Mouse (Mus musculus) kidney, embryonic 14.5 days (tissue): ENCODE results near the gene Sema7a. TPM values are rescaled to one million over a fixed set of nuclear protein-coding genes. Genes with fewer than 3 reads are reported as not detected.

ENCODE experiments used
- ATAC-seq: fragments of 200-750 bp; cut with Nextera tagmentation; 2 replicates; pipeline ENCODE4 v1.8.0; 2017; ENCODE audit warnings: moderate number of reproducible peaks, mild to moderate bottlenecking, moderate TSS enrichment, moderate library complexity; ENCODE audit not compliant: low FRiP score, low TSS enrichment
- H3K27ac ChIP-seq: fragments of 300-500 bp; sonication (generic); 2 replicates; pipeline ENCODE4 v1.5.1; 2014; ENCODE audit warnings: low read depth, mild to moderate bottlenecking, low read length, moderate library complexity, mixed read lengths
- H3K27me3 ChIP-seq: fragments of 300-500 bp; sonication (generic); 2 replicates; pipeline ENCODE4 v1.6.1; 2014; ENCODE audit warnings: mild to moderate bottlenecking, low read length; ENCODE audit not compliant: control insufficient read depth, insufficient read depth
- H3K36me3 ChIP-seq: fragments of 300-500 bp; sonication (generic); 2 replicates; pipeline ENCODE4 v1.6.1; 2014; ENCODE audit warnings: low read length, mixed read lengths; ENCODE audit not compliant: control insufficient read depth, insufficient read depth
- H3K4me1 ChIP-seq: fragments of 300-500 bp; sonication (generic); 2 replicates; pipeline ENCODE4 v1.6.1; 2014; ENCODE audit warnings: low read length, mixed read lengths; ENCODE audit not compliant: control insufficient read depth, insufficient read depth
- H3K4me2 ChIP-seq: fragments of 300-500 bp; sonication (generic); replicated peaks from 2 replicates; pipeline ENCODE4 v1.6.1; 2014; ENCODE audit warnings: low read depth, mild to moderate bottlenecking, low read length
- H3K4me3 ChIP-seq: fragments of 300-500 bp; sonication (generic); 2 replicates; pipeline ENCODE4 v1.5.1; 2014; ENCODE audit warnings: mild to moderate bottlenecking, low read length
- H3K9ac ChIP-seq: fragments of 300-500 bp; sonication (generic); 2 replicates; pipeline ENCODE4 v1.6.1; 2014; ENCODE audit warnings: low read depth, mild to moderate bottlenecking, low read length, moderate library complexity
- H3K9me3 ChIP-seq: fragments of 300-500 bp; sonication (generic); 2 replicates; pipeline ENCODE4 v1.6.1; 2016; ENCODE audit warnings: low read length; ENCODE audit not compliant: control insufficient read depth
- WGBS: fragments of 180-500 bp; shearing (Covaris S2); extraction: QIAGEN DNeasy Blood & Tissue Kit; methylation state at CpG from one replicate; pipeline ENCODE4 v1.1.7; 2014; 5-methylcytosine and 5-hydroxymethylcytosine counted together
- polyA plus RNA-seq: library from polyadenylated mRNA; unstranded; fragments of >200 nt; fragmentation: Nextera tagmentation; extraction: Ambion mirVana; gene quantifications from 2 replicates; pipeline ENCODE4 v1.2.1, GENCODE M21; 2014

Sema7a gene
- polyA plus RNA-seq, 1 experiment from 2014 or later = 0.93 TPM

GRCm38 (mm10) chr9:57910254-57911160 lies 29.4 kb upstream of the Sema7a start, which contains the start of gene Ubl7:
Gene Ubl7 (plus strand): TSS chr9:57910979.
- peak within 1 kb of the TSS; percentile 81 for H3K4me2 ChIP-seq
- peaks cover 5% of the 10 kb centered on the region; the same call in 1 of the 2 replicates for H3K36me3 ChIP-seq
- peak within 1 kb of the TSS; percentile 84 for H3K27ac ChIP-seq
- H3K9me3 ChIP-seq = no peaks in the 10 kb centered on the region
- peak within 1 kb of the TSS; percentile 73 for H3K9ac ChIP-seq
- no peaks in the 10 kb centered on the region for H3K27me3 ChIP-seq
- peak; percentile 97 for ATAC-seq
- no peaks in the 10 kb centered on the region; the same call in 1 of the 2 replicates for H3K4me1 ChIP-seq
- H3K4me3 ChIP-seq = peak within 1 kb of the TSS; percentile 72
- under 1% methylated on average over 47 of the region's 47 CpGs for WGBS

GRCm38 (mm10) chr9:57912571-57912970 lies 27.3 kb upstream of the Sema7a start:
- Histone ChIP-seq H3K27ac (no peak overlapping the region), H3K36me3 (peaks cover 12% of the 10 kb centered on the region; the same call in 1 of the 2 replicates), H3K9me3 (no peaks in the 10 kb centered on the region), H3K4me2 (no peak overlapping the region), H3K9ac (no peak overlapping the region), H3K27me3 (no peaks in the 10 kb centered on the region), H3K4me3 (no peak overlapping the region), H3K4me1 (no peaks in the 10 kb centered on the region; the same call in 1 of the 2 replicates)
- WGBS = 92% methylated on average over 5 of the region's 5 CpGs
- no peak for ATAC-seq

- H3K4me2 ChIP-seq = no peak overlapping the region
- no peaks in the 10 kb centered on the region for H3K4me1 ChIP-seq
- WGBS = 91% methylated on average over 9 of the region's 9 CpGs
- no peak overlapping the region for H3K4me3 ChIP-seq
- H3K9me3 ChIP-seq = no peaks in the 10 kb centered on the region
- H3K27me3 ChIP-seq = no peaks in the 10 kb centered on the region
- ATAC-seq = no peak
- no peak overlapping the region for H3K9ac ChIP-seq
- H3K27ac ChIP-seq = no peak overlapping the region
- H3K36me3 ChIP-seq = peaks cover 74% of the 10 kb centered on the region
Measured at GRCm38 (mm10) chr9:57921491-57922060, 18.3 kb upstream of the Sema7a start.

- Histone ChIP-seq H3K4me2 (no peak overlapping the region), H3K36me3 (peaks cover 76% of the 10 kb centered on the region), H3K9me3 (no peaks in the 10 kb centered on the region), H3K4me3 (no peak overlapping the region), H3K9ac (no peak overlapping the region), H3K4me1 (no peaks in the 10 kb centered on the region), H3K27me3 (no peaks in the 10 kb centered on the region), H3K27ac (no peak overlapping the region)
- 94% methylated on average over 5 of the region's 5 CpGs for WGBS
- ATAC-seq = no peak
Measured at GRCm38 (mm10) chr9:57922381-57922780, 17.5 kb upstream of the Sema7a start.

- H3K27ac ChIP-seq = no peak overlapping the region
- no peaks in the 10 kb centered on the region for H3K9me3 ChIP-seq
- no peak for ATAC-seq
- H3K4me2 ChIP-seq = no peak overlapping the region
- H3K4me1 ChIP-seq = no peaks in the 10 kb centered on the region
- H3K4me3 ChIP-seq = no peak overlapping the region
- H3K27me3 ChIP-seq = no peaks in the 10 kb centered on the region
- no peak overlapping the region for H3K9ac ChIP-seq
- H3K36me3 ChIP-seq = peaks cover 77% of the 10 kb centered on the region
- WGBS = 91% methylated on average over 3 of the region's 3 CpGs
Measured at GRCm38 (mm10) chr9:57923046-57923445, 16.9 kb upstream of the Sema7a start.

- ATAC-seq = no peak
- H3K27ac ChIP-seq = no peak overlapping the region
- 83% methylated on average over 5 of the region's 5 CpGs for WGBS
Measured at GRCm38 (mm10) chr9:57931166-57931767, 8.6 kb upstream of the Sema7a start.

GRCm38 (mm10) chr9:57932253-57932652 lies 7.7 kb upstream of the Sema7a start:
- Histone ChIP-seq H3K4me2 (no peak overlapping the region), H3K27me3 (no peaks in the 10 kb centered on the region; the same call in 1 of the 2 replicates)
- WGBS = 77% methylated on average over 3 of the region's 3 CpGs

More at GRCm38 (mm10) chr9:57931166-57931767, 8.6 kb upstream of the Sema7a start:
- Histone ChIP-seq H3K4me3 (no peak overlapping the region), H3K9me3 (no peaks in the 10 kb centered on the region), H3K4me1 (no peaks in the 10 kb centered on the region), H3K36me3 (peaks cover 25% of the 10 kb centered on the region), H3K4me2 (no peak overlapping the region), H3K27me3 (no peaks in the 10 kb centered on the region), H3K9ac (no peak overlapping the region)

GRCm38 (mm10) chr9:57932831-57933602 lies 6.9 kb upstream of the Sema7a start:
- no peak for ATAC-seq
- no peaks in the 10 kb centered on the region for H3K9me3 ChIP-seq
- no peaks in the 10 kb centered on the region for H3K4me1 ChIP-seq
- 67% methylated on average over 6 of the region's 6 CpGs for whole genome bisulfite sequencing
- H3K4me3 ChIP-seq = no peak overlapping the region
- H3K9ac ChIP-seq = no peak overlapping the region
- no peaks in the 10 kb centered on the region; the same call in 1 of the 2 replicates for H3K27me3 ChIP-seq
- peaks cover 16% of the 10 kb centered on the region for H3K36me3 ChIP-seq
- H3K4me2 ChIP-seq = no peak overlapping the region
- no peak overlapping the region for H3K27ac ChIP-seq

More at GRCm38 (mm10) chr9:57932253-57932652, 7.7 kb upstream of the Sema7a start:
- Histone ChIP-seq H3K4me3 (no peak overlapping the region), H3K27ac (no peak overlapping the region), H3K9me3 (no peaks in the 10 kb centered on the region), H3K9ac (no peak overlapping the region), H3K4me1 (no peaks in the 10 kb centered on the region), H3K36me3 (peaks cover 19% of the 10 kb centered on the region)
- no peak for ATAC-seq
